Mouse (Mus musculus) limb, embryonic 10.5 days (tissue): ENCODE measurements around the gene Foxe1. TPM values are rescaled to one million over a fixed set of nuclear protein-coding genes. Genes with fewer than 3 reads are reported as not detected.

ENCODE experiments used
- DNase-seq: peaks from one replicate; pipeline ENCODE4 v3.0.0-alpha.2; 2017; ENCODE audit warnings: low spot score
- H3K27ac ChIP-seq: fragments of 300-500 bp; sonication (generic); 2 replicates; pipeline ENCODE4 v1.5.1; 2016; ENCODE audit warnings: mild to moderate bottlenecking
- H3K27me3 ChIP-seq: fragments of 300-500 bp; sonication (generic); 2 replicates; pipeline ENCODE4 v1.6.1; 2016; ENCODE audit warnings: low read depth, mild to moderate bottlenecking; ENCODE audit not compliant: poor library complexity, severe bottlenecking
- H3K36me3 ChIP-seq: fragments of 300-500 bp; sonication (generic); 2 replicates; pipeline ENCODE4 v1.6.1; 2016; ENCODE audit warnings: mild to moderate bottlenecking, moderate library complexity
- H3K4me1 ChIP-seq: fragments of 300-500 bp; sonication (generic); 2 replicates; pipeline ENCODE4 v1.6.1; 2016
- H3K4me3 ChIP-seq: fragments of 300-500 bp; sonication (generic); 2 replicates; pipeline ENCODE4 v1.5.1; 2016; ENCODE audit warnings: mild to moderate bottlenecking, moderate library complexity
- H3K9me3 ChIP-seq: fragments of 300-500 bp; sonication (generic); replicated peaks from 2 replicates; pipeline ENCODE4 v1.6.1; 2016; ENCODE audit warnings: mild to moderate bottlenecking
- whole genome bisulfite sequencing: fragments of 180-500 bp; shearing (Covaris S2); methylation state at CpG from one replicate; pipeline ENCODE4 v1.1.7; 2016; 5-methylcytosine and 5-hydroxymethylcytosine counted together
- polyA plus RNA-seq: library from polyadenylated mRNA; unstranded; fragments of >200 nt; fragmentation: Nextera tagmentation; extraction: Ambion mirVana; gene quantifications from 2 replicates; pipeline ENCODE4 v1.2.1, GENCODE M21; 2016

The Foxe1 gene
- polyA plus RNA-seq, 1 experiment from 2014 or later, result not detected

DNA sequence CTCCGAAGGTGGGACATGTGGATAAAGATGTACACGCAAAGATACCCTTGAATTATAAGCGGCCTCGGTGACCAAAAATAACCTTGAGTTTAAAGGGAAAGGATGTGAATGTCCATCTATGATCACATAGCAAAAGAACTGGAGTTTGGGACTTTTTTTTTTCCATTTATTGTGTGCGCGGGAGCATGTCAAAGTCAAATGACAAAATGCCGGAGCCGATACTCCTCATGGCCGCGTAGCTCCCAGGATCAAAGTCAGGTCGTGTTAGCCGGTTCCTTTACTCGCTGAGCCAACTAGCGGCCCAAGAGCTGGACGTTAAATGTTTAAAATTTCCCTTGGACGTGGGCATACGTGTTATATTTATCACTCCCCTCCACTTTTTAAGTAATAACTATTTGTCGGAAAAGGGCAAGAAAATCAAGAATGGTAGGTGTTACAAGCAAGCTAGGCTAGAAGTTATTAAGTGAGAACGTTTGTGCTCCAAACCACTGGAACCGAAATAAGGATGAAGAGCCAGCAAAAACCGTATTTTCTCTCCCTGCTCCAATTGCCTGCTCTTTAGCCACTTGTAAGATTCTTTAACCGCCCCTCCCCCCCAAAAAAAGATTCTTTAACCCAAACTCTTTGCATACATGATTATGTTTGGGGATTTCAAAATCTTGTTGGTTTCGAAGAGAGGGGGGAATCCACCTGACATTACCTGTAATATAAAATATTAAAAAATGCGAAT, 46.4 kb downstream of the Foxe1 start:
- DNase-seq, result peak; percentile 59
- Histone ChIP-seq H3K4me3 (peak overlapping the region; percentile 74), H3K27ac (peak overlapping the region; percentile 98), H3K9me3 (no peaks in the 10 kb centered on the region), H3K36me3 (peaks cover 16% of the 10 kb centered on the region), H3K4me1 (peaks cover 7% of the 10 kb centered on the region), H3K27me3 (no peaks in the 10 kb centered on the region)
- 2% methylated on average over 24 of the region's 24 CpGs for WGBS

DNA sequence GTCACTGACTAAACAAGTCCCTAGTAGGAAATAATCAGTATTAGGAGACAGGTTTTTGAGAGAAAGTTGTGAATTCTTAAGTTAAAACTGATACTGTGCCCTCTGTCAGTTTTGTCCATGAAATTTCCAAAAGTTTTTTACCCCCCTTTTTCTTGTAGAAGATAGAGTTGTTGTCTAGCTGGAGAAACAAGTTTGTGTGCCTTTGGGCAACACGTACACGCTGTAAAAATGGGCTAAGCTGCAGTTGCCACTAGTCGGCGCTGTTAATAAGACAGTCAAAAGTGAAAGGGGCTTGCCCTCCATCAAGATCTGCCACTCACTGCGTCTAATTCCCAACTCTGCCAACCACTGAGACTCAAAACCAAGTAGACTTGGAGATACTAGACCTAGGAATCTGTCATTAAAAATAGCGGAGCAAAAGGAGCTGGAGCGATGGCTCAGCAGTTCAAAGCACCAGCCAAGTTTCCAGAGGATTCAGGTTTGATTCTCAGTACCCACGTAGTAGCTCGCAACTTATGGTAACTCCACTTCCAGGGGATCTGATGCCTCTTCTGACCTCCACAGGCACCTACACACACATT, 47.1 kb downstream of the Foxe1 start:
- peaks cover 7% of the 10 kb centered on the region for H3K4me1 ChIP-seq
- H3K27me3 ChIP-seq, result no peaks in the 10 kb centered on the region
- WGBS, result 24% methylated on average over 9 of the region's 9 CpGs
- peak overlapping the region; percentile 98 for H3K27ac ChIP-seq
- peak overlapping the region; percentile 74 for H3K4me3 ChIP-seq
- peaks cover 9% of the 10 kb centered on the region for H3K36me3 ChIP-seq
- no peaks in the 10 kb centered on the region for H3K9me3 ChIP-seq
- peak; percentile 86 for DNase-seq

DNA sequence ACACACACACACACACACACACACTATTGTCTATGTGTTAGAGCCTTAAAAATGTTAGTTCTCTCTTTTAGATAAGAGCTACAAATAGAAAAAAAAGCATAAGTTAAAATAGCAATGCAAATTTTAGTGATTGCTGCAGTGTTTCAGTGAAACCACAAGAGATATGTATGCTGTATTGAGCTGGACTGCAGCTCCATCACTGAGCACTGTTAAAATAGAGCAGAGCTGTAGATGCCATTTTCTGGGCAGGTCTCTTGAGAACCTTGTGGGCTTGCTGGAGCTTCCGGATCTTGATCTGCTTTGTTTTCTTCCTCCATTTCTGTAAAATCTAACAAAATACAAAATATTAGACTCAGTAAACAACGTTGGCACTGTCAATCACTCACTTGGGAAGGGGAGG, 51.0 kb downstream of the Foxe1 start:
- no peak overlapping the region for H3K4me3 ChIP-seq
- WGBS, result 81% methylated on average over 2 of the region's 2 CpGs

DNA sequence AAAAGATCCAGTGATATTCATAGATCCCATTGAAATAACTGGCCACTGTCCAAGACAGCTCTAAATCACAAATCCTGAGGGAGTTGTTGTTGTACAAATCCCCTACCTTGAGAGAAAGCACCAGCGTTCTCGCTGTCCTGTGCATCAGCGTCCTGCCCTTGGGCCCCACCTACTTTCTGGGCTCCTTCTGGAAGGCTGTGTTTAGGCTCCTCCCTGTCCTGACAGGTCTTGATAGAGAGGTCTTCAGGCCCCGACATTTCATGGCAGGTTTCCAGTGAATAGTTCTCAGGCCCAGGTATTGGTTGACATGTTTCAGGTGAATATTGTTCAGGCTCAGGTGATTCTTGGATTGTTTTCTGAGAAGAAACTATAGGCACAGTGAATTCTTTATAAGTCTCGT, 52.3 kb downstream of the Foxe1 start:
- H3K4me1 ChIP-seq, result no peaks in the 10 kb centered on the region
- 0 out of 2 replicates have a peak, but pooled peaks cover 3% of the 10 kb centered on the region for H3K27me3 ChIP-seq
- WGBS, result 41% methylated on average over 5 of the region's 5 CpGs
- no peak overlapping the region for H3K4me3 ChIP-seq
- no peak for DNase-seq
- H3K9me3 ChIP-seq, result no peaks in the 10 kb centered on the region
- no peak overlapping the region for H3K27ac ChIP-seq
- H3K36me3 ChIP-seq, result no peaks in the 10 kb centered on the region

More for the DNA sequence above, 51.0 kb downstream of the Foxe1 start:
- Histone ChIP-seq H3K36me3 (no peaks in the 10 kb centered on the region), H3K27ac (no peak overlapping the region), H3K9me3 (no peaks in the 10 kb centered on the region), H3K27me3 (0 out of 2 replicates have a peak, but pooled peaks cover 3% of the 10 kb centered on the region), H3K4me1 (peaks cover 5% of the 10 kb centered on the region)
- DNase-seq, result no peak

Other genes starting within 250 kb of the Foxe1 start
- gene Ncbp1, start 205.0 kb upstream of the Foxe1 start, polyA plus RNA-seq, result 118 and 129 TPM in 2 replicates
- 65.8 and 72.8 TPM in 2 replicates for gene Tstd2, start 204.9 kb upstream of the Foxe1 start, polyA plus RNA-seq
- 18.4 and 24.1 TPM in 2 replicates for gene Xpa, start 147.3 kb upstream of the Foxe1 start, polyA plus RNA-seq
- 11.5 and 11.9 TPM in 2 replicates for gene Trmo, start 45.8 kb downstream of the Foxe1 start, polyA plus RNA-seq
- gene Hemgn, start 69.9 kb downstream of the Foxe1 start, polyA plus RNA-seq, result 12.8 and 13.4 TPM in 2 replicates
- 405 and 451 TPM in 2 replicates for gene Anp32b, start 107.3 kb downstream of the Foxe1 start, polyA plus RNA-seq
- gene Nans, start 145.6 kb downstream of the Foxe1 start, polyA plus RNA-seq, result 87.2 and 96.1 TPM in 2 replicates
- 0.64 and 0.78 TPM in 2 replicates for gene Trim14, start 192.5 kb downstream of the Foxe1 start, polyA plus RNA-seq